Mouse (Mus musculus): ENCODE measurements at regions not wholly inside any gene's neighbourhood (a gene's known extent, or its start where the extent isn't known, plus 50 kb on each side); places are given as distances from the start of the nearest gene placed in this dataset.

GRCm38 (mm10) chr8:125619336-125619906, 49.8 kb upstream of the Sipa1l2 start:
- peak; percentile 41 to 50 for DNase-seq
- intact Hi-C loops (cut with DNase I) = no loop called here

Data from heart, postnatal 10 days (tissue).